Mouse (Mus musculus) neural tube, embryonic 14.5 days (tissue): ENCODE data around the gene Zfp644. TPM values are rescaled to one million over a fixed set of nuclear protein-coding genes. Genes with fewer than 3 reads are reported as not detected.
A peak's percentile ranks its signal among the peaks of the same experiment; 100 is the strongest.

ENCODE experiments used
- ATAC-seq: fragments of 200-750 bp; cut with Nextera tagmentation; 2 replicates; pipeline ENCODE4 v1.8.0; 2017; ENCODE audit warnings: low read depth, mild to moderate bottlenecking, moderate TSS enrichment, moderate library complexity
- H3K27ac ChIP-seq: fragments of 300-500 bp; sonication (generic); 2 replicates; pipeline ENCODE4 v1.5.1; 2014; ENCODE audit warnings: low read depth, mild to moderate bottlenecking, control low read depth, low read length, moderate library complexity, mixed read lengths
- H3K27me3 ChIP-seq: fragments of 300-500 bp; sonication (generic); 2 replicates; pipeline ENCODE4 v1.6.1; 2014; ENCODE audit warnings: low read length; ENCODE audit not compliant: control insufficient read depth, insufficient read depth
- H3K36me3 ChIP-seq: fragments of 300-500 bp; sonication (generic); 2 replicates; pipeline ENCODE4 v1.6.1; 2014; ENCODE audit warnings: low read length, mixed read lengths; ENCODE audit not compliant: control insufficient read depth, insufficient read depth
- H3K4me1 ChIP-seq: fragments of 300-500 bp; sonication (generic); 2 replicates; pipeline ENCODE4 v1.6.1; 2014; ENCODE audit warnings: low read length; ENCODE audit not compliant: control insufficient read depth, insufficient read depth
- H3K4me2 ChIP-seq: fragments of 300-500 bp; sonication (generic); 2 replicates; pipeline ENCODE4 v1.6.1; 2014; ENCODE audit warnings: mild to moderate bottlenecking, low read depth, low read length, control low read depth
- H3K4me3 ChIP-seq: fragments of 300-500 bp; sonication (generic); 2 replicates; pipeline ENCODE4 v1.5.1; 2014; ENCODE audit warnings: low read depth, low read length, control low read depth, mixed read lengths
- H3K9ac ChIP-seq: fragments of 300-500 bp; sonication (generic); replicated peaks from 2 replicates; pipeline ENCODE4 v1.6.1; 2014; ENCODE audit warnings: low read depth, mild to moderate bottlenecking, control low read depth, low read length, mixed read lengths
- H3K9me3 ChIP-seq: fragments of 300-500 bp; sonication (generic); 2 replicates; pipeline ENCODE4 v1.6.1; 2016; ENCODE audit warnings: low read length; ENCODE audit not compliant: control insufficient read depth
- WGBS: fragments of 180-500 bp; shearing (Covaris S2); extraction: QIAGEN DNeasy Blood & Tissue Kit; methylation state at CpG from one replicate; pipeline ENCODE4 v1.1.7; 2014; 5-methylcytosine and 5-hydroxymethylcytosine counted together
- polyA plus RNA-seq: library from polyadenylated mRNA; unstranded; fragments of >200 nt; fragmentation: Nextera tagmentation; extraction: Ambion mirVana; gene quantifications from 2 replicates; pipeline ENCODE4 v1.2.1, GENCODE M21; 2014

The Zfp644 gene
- polyA plus RNA-seq, 1 experiment from 2014 or later, result 105 TPM

DNA sequence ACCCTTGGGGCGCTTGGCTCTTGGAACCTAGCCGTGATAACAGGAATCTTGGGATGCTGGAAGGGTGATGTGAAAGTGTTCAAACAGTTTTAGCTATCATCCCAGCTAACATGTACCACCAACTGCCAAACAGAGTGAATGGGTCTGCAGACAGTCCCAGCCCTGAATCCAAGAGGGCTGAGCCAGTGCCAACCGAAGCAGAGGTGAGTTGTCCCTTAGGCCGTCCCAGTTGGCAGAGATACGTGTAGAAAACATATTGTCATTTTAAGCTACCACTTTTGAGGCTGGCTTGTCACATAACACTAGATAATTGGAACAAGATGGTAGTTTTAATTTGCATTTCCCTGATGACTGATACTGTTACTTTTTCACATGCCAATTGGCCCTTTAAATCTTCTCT is 106.4 kb downstream of the Zfp644 start:
- 86% methylated on average over 5 of the region's 5 CpGs for WGBS
- no peaks in the 10 kb centered on the region for H3K4me1 ChIP-seq
- H3K9me3 ChIP-seq, result no peaks in the 10 kb centered on the region
- no peak for ATAC-seq
- 0 out of 2 replicates have a peak, but pooled peaks cover 4% of the 10 kb centered on the region for H3K36me3 ChIP-seq
- no peaks in the 10 kb centered on the region for H3K27me3 ChIP-seq
- H3K27ac ChIP-seq, result no peak overlapping the region
- no peak overlapping the region for H3K4me2 ChIP-seq
- no peak overlapping the region for H3K9ac ChIP-seq
- H3K4me3 ChIP-seq, result no peak overlapping the region

- H3K27me3 ChIP-seq, result no peaks in the 10 kb centered on the region
- no peak overlapping the region for H3K9ac ChIP-seq
- H3K27ac ChIP-seq, result no peak overlapping the region
- no peak for ATAC-seq
- 0 out of 2 replicates have a peak, but pooled peaks cover 4% of the 10 kb centered on the region for H3K36me3 ChIP-seq
- H3K9me3 ChIP-seq, result no peaks in the 10 kb centered on the region
- 96% methylated on average over 11 of the region's 11 CpGs for WGBS
- H3K4me3 ChIP-seq, result no peak overlapping the region
- no peak overlapping the region for H3K4me2 ChIP-seq
- H3K4me1 ChIP-seq, result no peaks in the 10 kb centered on the region
Measured at GRCm38 (mm10) chr5:106589670-106590069, 107.4 kb downstream of the Zfp644 start.

DNA sequence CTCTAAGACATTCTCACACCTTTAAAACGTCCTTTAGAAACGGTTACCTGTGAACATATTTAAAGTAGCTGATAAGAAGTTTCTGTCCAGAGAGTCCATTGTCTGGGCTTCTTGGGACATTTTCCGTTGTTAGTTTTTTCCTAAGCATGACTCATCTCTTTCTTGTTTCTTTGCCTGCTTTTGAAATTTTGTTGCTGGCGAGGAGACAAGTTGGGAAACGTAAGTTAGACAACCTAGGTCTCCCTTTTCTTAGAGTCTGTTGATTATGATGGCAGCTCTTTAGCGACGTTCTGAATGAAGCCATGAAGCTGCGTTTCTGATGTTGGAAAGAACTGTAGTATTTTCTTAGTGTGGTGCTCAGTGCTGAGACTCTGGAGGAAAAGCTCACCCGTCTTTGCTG is 108.1 kb downstream of the Zfp644 start:
- no peak overlapping the region for H3K9ac ChIP-seq
- no peaks in the 10 kb centered on the region for H3K4me1 ChIP-seq
- no peaks in the 10 kb centered on the region for H3K27me3 ChIP-seq
- ATAC-seq, result no peak
- 0 out of 2 replicates have a peak, but pooled peaks cover 4% of the 10 kb centered on the region for H3K36me3 ChIP-seq
- H3K27ac ChIP-seq, result no peak overlapping the region
- no peak overlapping the region for H3K4me3 ChIP-seq
- no peak overlapping the region for H3K4me2 ChIP-seq
- WGBS, result 97% methylated on average over 9 of the region's 9 CpGs
- H3K9me3 ChIP-seq, result no peaks in the 10 kb centered on the region

GRCm38 (mm10) chr5:106580943-106581342 is 116.1 kb downstream of the Zfp644 start:
- ATAC-seq, result no peak
- Histone ChIP-seq H3K4me1 (0 out of 2 replicates have a peak, but pooled peaks cover 3% of the 10 kb centered on the region), H3K27ac (no peak overlapping the region), H3K36me3 (no peaks in the 10 kb centered on the region), H3K27me3 (0 out of 2 replicates have a peak, but pooled peaks cover under 1% of the 10 kb centered on the region), H3K4me3 (no peak overlapping the region), H3K4me2 (no peak overlapping the region), H3K9ac (no peak overlapping the region), H3K9me3 (no peaks in the 10 kb centered on the region)
- 76% methylated on average over 7 of the region's 7 CpGs for WGBS

DNA sequence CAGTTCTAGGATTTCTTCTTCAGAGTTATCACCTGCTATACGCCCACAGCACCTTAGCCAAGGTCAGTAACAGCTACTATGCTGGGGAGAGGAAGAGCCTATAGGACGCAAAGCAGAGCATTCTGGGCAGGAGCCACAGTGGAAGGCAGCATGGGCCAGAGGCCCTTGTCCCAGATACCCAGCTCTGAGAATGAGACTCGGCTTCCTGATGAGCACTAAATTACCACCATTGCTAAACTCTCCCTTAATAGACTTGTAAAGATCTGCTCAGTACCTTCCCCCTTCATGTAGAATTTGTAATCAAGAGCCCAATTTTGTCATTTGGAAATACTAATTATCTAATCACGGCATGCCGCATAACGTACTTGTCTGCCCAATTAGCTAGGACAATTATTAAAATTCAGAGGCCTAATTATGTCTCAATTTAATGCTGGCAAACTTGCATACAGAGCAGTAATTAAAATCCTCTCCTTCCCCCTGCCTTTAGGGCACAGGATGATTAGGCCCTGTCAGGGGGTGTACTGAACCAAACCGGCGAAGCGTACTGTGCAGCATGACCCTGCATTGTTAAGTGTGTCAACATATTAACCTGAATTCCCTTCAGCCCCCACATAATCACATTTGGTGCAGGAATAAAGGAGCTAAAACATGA is 119.7 kb downstream of the Zfp644 start:
- H3K4me1 ChIP-seq, result peaks cover 10% of the 10 kb centered on the region
- H3K4me3 ChIP-seq, result no peak overlapping the region
- H3K36me3 ChIP-seq, result no peaks in the 10 kb centered on the region
- peak; percentile 55; the same call in 1 of the 2 replicates for ATAC-seq
- H3K27ac ChIP-seq, result no peak overlapping the region
- peaks cover 25% of the 10 kb centered on the region for H3K27me3 ChIP-seq
- no peak overlapping the region for H3K4me2 ChIP-seq
- H3K9me3 ChIP-seq, result no peaks in the 10 kb centered on the region
- no peak overlapping the region for H3K9ac ChIP-seq
- WGBS, result 38% methylated on average over 9 of the region's 9 CpGs

DNA sequence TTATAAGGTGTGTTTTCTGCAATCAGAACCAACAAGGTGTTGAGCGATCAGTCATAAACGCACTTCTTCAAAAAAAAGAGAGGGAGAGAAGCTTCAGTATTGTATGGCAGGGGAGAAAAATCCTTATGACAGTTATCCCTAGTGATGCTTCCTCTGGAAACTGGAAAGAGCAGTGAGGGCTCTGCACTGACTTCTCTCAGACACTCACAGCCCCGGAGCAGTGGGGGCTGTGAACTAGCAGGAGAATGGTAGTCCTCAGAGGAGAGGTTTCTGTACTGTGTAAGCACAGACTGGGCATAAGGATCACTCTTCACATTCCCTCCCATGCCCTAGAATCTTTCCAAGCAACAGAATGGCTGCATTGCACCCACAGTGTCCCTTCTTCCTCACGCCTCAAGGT is 122.0 kb downstream of the Zfp644 start:
- Histone ChIP-seq H3K4me3 (peak overlapping the region; percentile 49; the same call in 1 of the 2 replicates), H3K4me1 (peaks cover 10% of the 10 kb centered on the region), H3K4me2 (peak overlapping the region; percentile 90), H3K9me3 (no peaks in the 10 kb centered on the region), H3K36me3 (no peaks in the 10 kb centered on the region), H3K27me3 (peaks cover 26% of the 10 kb centered on the region), H3K9ac (no peak overlapping the region), H3K27ac (no peak overlapping the region)
- peak; percentile 38; the same call in 1 of the 2 replicates for ATAC-seq
- WGBS, result 18% methylated on average over 4 of the region's 4 CpGs

DNA sequence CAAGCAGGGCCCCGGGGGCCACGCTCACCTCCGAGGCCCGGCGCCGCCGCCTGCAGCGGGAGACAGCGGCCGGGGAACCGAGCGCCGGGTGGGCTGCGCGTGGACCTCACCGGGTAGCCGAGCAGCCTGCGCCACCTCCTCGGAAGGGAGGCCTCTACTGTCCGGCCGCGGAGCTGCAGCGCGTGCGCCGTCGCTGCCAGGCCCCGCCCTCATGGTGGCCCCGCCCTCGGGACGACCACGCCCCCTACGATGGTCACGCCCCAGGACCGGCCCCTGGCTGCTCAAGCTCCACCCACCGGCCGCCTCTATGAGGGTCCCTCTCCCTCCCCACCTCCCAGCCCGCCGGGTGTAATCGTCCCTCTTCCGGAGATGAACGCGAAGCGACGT is 122.5 kb downstream of the Zfp644 start:
- ATAC-seq, result peak; percentile 93
- H3K36me3 ChIP-seq, result no peaks in the 10 kb centered on the region
- peak overlapping the region; percentile 90 for H3K4me2 ChIP-seq
- peak overlapping the region; percentile 64 for H3K9ac ChIP-seq
- H3K27ac ChIP-seq, result no peak overlapping the region
- peak overlapping the region; percentile 49 for H3K4me3 ChIP-seq
- H3K4me1 ChIP-seq, result peaks cover 10% of the 10 kb centered on the region
- 1% methylated on average over 39 of the region's 45 CpGs for WGBS
- no peaks in the 10 kb centered on the region for H3K9me3 ChIP-seq
- H3K27me3 ChIP-seq, result peaks cover 30% of the 10 kb centered on the region

- peak; percentile 61; the same call in 1 of the 2 replicates for ATAC-seq
- Histone ChIP-seq H3K9ac (peak overlapping the region; percentile 64), H3K27me3 (peaks cover 36% of the 10 kb centered on the region), H3K4me3 (peak overlapping the region; percentile 49), H3K27ac (peak overlapping the region; percentile 44; the same call in 1 of the 2 replicates), H3K4me2 (peak overlapping the region; percentile 90), H3K4me1 (peaks cover 10% of the 10 kb centered on the region), H3K9me3 (no peaks in the 10 kb centered on the region), H3K36me3 (no peaks in the 10 kb centered on the region)
- 6% methylated on average over 54 of the region's 55 CpGs for WGBS
Measured at GRCm38 (mm10) chr5:106573742-106574559, 123.1 kb downstream of the Zfp644 start.
